Mouse (Mus musculus) right cerebral cortex, postnatal 25 days (tissue): ENCODE results near the gene Rai14.

Experiments used
- DNase-seq: peaks from one replicate; pipeline ENCODE4 v3.0.0; 2022

The Rai14 gene

GRCm38 (mm10) chr15:10643819-10644218, 70.6 kb downstream of the Rai14 start:
- DNase-seq = no peak

- DNase-seq = no peak
Measured at GRCm38 (mm10) chr15:10643224-10643623, 71.2 kb downstream of the Rai14 start.

GRCm38 (mm10) chr15:10642419-10642818, 72.0 kb downstream of the Rai14 start:
- DNase-seq = no peak

- no peak for DNase-seq
Measured at GRCm38 (mm10) chr15:10640721-10641120, 73.7 kb downstream of the Rai14 start.

- no peak for DNase-seq
Measured at GRCm38 (mm10) chr15:10637251-10637793, 77.1 kb downstream of the Rai14 start.

GRCm38 (mm10) chr15:10636844-10637243, 77.6 kb downstream of the Rai14 start:
- DNase-seq = no peak

- DNase-seq = no peak
Measured at GRCm38 (mm10) chr15:10635121-10635520, 79.3 kb downstream of the Rai14 start.

GRCm38 (mm10) chr15:10634176-10634575, 80.2 kb downstream of the Rai14 start:
- DNase-seq = no peak

- DNase-seq = no peak
Measured at GRCm38 (mm10) chr15:10633381-10633780, 81.0 kb downstream of the Rai14 start.

GRCm38 (mm10) chr15:10632581-10632980, 81.8 kb downstream of the Rai14 start:
- DNase-seq = no peak

GRCm38 (mm10) chr15:10632060-10632459, 82.4 kb downstream of the Rai14 start:
- DNase-seq = no peak

GRCm38 (mm10) chr15:10631541-10631940, 82.9 kb downstream of the Rai14 start:
- no peak for DNase-seq

- no peak for DNase-seq
Measured at GRCm38 (mm10) chr15:10628980-10629346, 85.5 kb downstream of the Rai14 start.

- DNase-seq = no peak
Measured at GRCm38 (mm10) chr15:10628131-10628979, 86.1 kb downstream of the Rai14 start.

GRCm38 (mm10) chr15:10623571-10624227, 90.7 kb downstream of the Rai14 start:
- no peak for DNase-seq

GRCm38 (mm10) chr15:10621194-10621593, 93.2 kb downstream of the Rai14 start:
- peak; percentile 50 for DNase-seq

GRCm38 (mm10) chr15:10619678-10620077, 94.7 kb downstream of the Rai14 start:
- no peak for DNase-seq

- DNase-seq = no peak
Measured at GRCm38 (mm10) chr15:10618276-10618675, 96.1 kb downstream of the Rai14 start.

GRCm38 (mm10) chr15:10616001-10616400, 98.4 kb downstream of the Rai14 start:
- no peak for DNase-seq

- no peak for DNase-seq
Measured at GRCm38 (mm10) chr15:10611040-10611439, 103.4 kb downstream of the Rai14 start.

GRCm38 (mm10) chr15:10609107-10609506, 105.3 kb downstream of the Rai14 start:
- no peak for DNase-seq

GRCm38 (mm10) chr15:10608508-10609098, 105.8 kb downstream of the Rai14 start:
- DNase-seq = no peak

GRCm38 (mm10) chr15:10599413-10599812, 115.0 kb downstream of the Rai14 start:
- no peak for DNase-seq
